Mouse (Mus musculus) embryonic stem cell, embryonic (primary cell): ENCODE measurements around the gene Gpt2.

Source experiments
- CTCF ChIA-PET, 4 experiments: fragments of 300-600 bp in 2 of 4; fragments of 350-600 bp in 2 of 4; sonication (Branson Sonifier 250); formaldehyde crosslinking; loops; one replicate each; lab custom pipeline; 2022; ENCODE audit warnings: inconsistent platforms in 2 of 4; lab: Charles Lee
- POLR2A ChIA-PET, 4 experiments: fragments of 300-600 bp in 2 of 4; fragments of 350-600 bp in 2 of 4; sonication (Branson Sonifier 250); formaldehyde crosslinking; loops; one replicate each; lab custom pipeline; 2022; ENCODE audit warnings: antibody characterized with exemption in 4 of 4, inconsistent platforms in 1 of 4; lab: Charles Lee

Gpt2 gene

DNA sequence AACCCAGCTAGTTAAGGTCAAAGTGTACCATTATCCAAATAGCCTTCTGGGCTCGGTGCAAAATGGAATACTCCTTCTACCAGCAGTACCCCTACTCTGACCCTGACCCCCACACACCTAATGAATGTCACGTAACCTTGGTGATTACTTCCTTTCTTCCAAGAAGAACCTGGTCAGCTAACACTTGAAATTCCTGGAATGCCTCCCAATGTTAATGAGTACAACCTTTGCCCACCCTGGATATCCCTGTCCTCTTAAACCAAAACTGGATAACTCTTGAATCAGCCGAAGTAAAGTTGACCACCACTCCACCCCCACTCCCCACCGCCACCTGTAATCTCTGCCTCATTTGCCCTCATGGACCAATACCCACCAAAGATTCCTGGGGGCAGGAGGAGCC lies 19.1 kb upstream of the Gpt2 start:
- ChIA-PET CTCF (interaction anchor here (0.6 to 2.3 kb wide), 18 partner anchors 9 to 130 kb away, joined by 3 to 21 read pairs (median 4); partner anchors contain the start of gene Gpt2 (in 1 of the 4)), POLR2A (interaction anchor here (0.5 to 9.6 kb wide), 119 partner anchors 8 to 1410 kb away, joined by 3 to 255 read pairs (median 5); partner anchors contain the start of genes Gpt2 (in 3 of the 4), Dhps (in 2 of the 4), Dnaja2 (in 2 of the 4) and Gm10638 (in 1 of the 4))

DNA sequence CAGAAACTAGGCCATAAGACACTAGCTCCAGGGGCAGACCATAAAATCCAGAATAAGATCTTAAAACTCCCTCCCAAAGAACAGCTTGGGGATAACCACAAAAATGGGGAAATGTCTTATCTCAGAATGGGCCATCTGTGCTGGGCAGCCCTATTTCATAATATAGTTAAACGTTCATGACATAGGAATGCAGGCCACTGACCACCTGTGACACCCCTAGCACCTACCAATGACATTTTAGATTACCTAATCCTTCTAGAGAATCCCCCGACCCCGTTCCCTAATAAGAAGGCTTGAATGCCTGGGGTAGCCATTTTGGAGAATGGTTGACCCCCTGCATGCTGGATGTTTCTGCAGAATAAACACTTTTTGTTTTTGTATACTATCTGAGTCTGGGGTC lies 17.5 kb upstream of the Gpt2 start:
- POLR2A ChIA-PET = interaction anchor here in 2 of 4 experiments (0.9 to 1.2 kb wide), 6 partner anchors 13 to 55 kb away, joined by 3 to 5 read pairs (median 4); no protein-coding TSS in a partner anchor

DNA sequence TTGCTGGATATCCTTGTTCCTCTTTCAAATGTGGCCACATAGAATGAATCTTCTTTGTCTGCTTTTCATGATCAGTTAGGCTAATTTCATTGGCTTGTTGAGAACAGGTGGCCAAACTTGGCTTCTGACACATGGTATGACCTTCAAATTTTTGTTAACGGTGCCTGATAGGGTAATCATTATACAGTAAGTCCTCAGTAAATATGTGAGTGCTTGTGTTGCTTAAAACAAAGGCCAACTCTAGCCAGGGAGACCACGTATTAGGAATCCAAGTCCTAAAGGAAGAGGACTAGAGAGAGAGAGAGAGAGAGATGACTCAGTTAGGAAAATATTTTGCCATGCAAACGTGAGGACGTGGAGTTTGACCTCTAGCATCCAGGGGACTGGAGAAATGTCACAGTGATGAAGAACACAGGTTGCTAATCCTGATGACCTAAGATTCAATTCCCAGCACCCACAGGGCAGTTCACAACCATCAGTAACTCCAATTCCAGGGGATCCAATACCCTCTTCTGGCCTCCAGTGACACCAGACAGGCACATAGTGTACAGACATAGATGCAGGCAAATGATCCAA lies 15.3 kb upstream of the Gpt2 start:
- ChIA-PET CTCF (no interaction called here), POLR2A (interaction anchor here in 1 of 4 experiments (2.3 kb wide), 1 partner anchor 11 kb away, joined by 15 read pairs; no protein-coding TSS in a partner anchor)

More for the DNA sequence above, 17.5 kb upstream of the Gpt2 start:
- CTCF ChIA-PET = no interaction called here

DNA sequence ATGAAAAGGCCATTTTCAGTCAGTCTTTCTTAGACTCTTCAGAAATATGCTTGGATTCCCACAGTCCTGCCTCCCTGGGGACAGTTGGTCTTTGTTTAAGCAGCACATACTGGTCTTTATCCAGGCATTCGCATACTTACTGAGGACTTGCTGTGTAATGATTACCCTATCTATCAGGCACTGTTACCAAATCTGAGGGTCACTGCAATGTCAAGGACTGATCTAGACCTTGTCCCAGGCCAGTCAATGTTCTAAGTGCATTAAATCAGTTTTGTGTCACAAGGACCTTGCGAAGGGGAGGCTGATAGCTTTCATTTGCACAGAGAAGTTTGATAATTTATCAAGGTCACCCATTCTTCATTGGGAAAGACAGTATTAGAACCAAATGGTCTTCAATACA lies 14.0 kb upstream of the Gpt2 start:
- POLR2A ChIA-PET = interaction anchor here in 3 of 4 experiments (0.6 to 2.3 kb wide), 11 partner anchors 8 to 77 kb away, joined by 3 to 15 read pairs (median 4); no protein-coding TSS in a partner anchor

DNA sequence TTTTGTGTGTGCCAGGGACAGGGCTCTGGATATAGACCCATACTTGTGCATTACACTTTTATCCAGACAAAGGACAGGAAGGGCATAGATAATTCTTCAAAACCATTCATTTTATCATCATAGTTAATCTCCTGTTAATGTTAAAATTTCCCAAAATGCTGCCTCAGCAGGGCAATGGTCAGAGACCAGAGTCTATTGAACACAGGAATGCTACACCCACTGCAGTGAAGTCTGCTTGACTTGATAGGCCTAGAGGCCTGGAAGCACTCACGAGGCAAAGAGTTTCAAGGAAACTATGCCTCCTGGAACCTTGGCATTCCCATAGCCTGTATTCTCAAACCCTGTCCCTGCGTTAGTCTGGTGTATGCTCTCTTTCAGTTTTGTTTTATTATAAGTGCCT lies 12.7 kb upstream of the Gpt2 start:
- ChIA-PET POLR2A (interaction anchor here in 1 of 4 experiments (0.7 kb wide), 1 partner anchor 1071 kb away, joined by 4 read pairs; no protein-coding TSS in a partner anchor), CTCF (no interaction called here)

More for the DNA sequence above, 14.0 kb upstream of the Gpt2 start:
- CTCF ChIA-PET = interaction anchor here in 2 of 4 experiments (0.6 to 1.2 kb wide), 2 partner anchors 9 to 48 kb away, joined by 3 to 15 read pairs; no protein-coding TSS in a partner anchor

DNA sequence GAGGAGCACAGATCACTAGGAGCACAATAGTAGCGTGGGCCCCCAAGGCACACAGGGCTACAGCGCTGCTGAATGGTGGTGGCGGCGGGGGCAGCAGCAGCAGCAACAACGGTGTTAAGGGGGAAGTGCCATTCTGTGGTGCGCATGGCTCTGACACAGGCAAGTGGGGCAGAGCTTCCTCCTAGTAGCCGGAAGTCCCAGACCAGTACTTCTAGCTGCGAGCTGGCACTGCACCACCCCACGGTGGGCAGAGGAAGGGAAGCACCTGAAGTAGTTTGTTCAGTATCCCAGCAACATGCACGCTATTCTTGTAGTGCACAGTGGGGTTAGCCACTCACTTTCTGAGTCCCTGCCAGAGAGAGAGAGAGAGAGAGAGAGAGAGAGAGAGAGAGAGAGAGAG lies 10.5 kb upstream of the Gpt2 start:
- CTCF ChIA-PET = interaction anchor here (0.6 to 2.2 kb wide), 29 partner anchors 9 to 1255 kb away, joined by 3 to 16 read pairs (median 4); partner anchors contain the start of gene Gpt2 (in 1 of the 4)
- POLR2A ChIA-PET = interaction anchor here (0.6 to 17.5 kb wide), 39 partner anchors 9 to 1216 kb away, joined by 3 to 255 read pairs (median 4); partner anchors contain the start of gene Gpt2 (in 2 of the 4)

DNA sequence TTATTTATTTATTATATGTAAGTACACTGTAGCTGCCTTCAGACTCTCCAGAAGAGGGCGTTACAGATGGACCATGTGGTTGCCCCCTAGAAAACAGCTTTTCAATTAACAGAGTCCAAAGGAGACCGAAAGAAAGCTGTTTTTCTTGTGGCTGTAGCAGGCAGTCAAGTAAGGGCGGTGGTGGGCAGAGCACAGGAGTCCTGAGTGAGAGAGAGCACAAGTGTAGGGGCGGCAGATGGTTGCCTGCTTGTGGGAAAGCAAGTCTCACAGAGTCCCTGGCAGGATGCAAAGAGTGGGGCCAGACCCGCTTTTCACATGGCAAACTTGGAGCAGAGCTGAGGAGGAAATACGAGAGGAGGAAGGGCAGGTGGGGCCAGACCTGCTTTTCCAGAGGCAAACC lies 9.9 kb upstream of the Gpt2 start:
- CTCF ChIA-PET = interaction anchor here (0.5 to 2.2 kb wide), 32 partner anchors 9 to 1031 kb away, joined by 3 to 16 read pairs (median 4); partner anchors contain the start of gene Gpt2 (in 1 of the 4)
- POLR2A ChIA-PET = interaction anchor here in 3 of 4 experiments (0.6 to 17.5 kb wide), 35 partner anchors 9 to 569 kb away, joined by 3 to 255 read pairs (median 4); partner anchors contain the start of gene Gpt2 (in 2 of the 3)

DNA sequence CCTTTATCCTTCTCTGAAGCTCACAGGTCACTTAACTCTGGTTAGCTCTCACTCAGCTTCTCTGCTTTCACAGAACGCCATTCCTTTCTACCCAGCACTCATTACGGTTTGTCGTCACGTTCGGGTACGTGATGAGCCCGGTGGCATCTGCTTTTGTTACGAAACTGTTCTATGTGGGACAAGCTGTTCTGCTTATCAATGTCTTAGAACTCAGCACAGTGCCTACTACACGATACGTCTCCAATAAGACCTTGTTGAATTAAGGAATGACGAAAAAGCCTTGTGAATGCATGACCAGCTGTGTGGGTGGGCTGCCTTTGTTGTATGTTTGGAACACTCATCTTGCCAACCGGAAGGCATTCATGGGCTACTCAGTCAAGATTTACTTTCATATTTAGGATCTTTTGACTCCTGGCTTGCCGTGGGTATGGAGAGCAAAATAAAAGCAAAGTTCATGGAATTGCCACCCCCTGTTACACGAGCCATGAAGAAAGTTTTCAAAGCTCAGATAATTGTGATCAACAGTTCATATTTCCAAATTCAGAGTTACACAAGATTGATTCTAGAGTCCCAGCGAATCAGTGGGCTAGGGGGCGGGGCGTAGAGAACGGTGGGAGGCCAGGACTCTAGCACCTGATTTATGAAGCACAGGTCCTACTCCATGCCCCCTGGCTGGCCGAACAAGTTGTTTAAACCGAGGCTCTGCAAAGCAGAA lies 4.3 kb upstream of the Gpt2 start:
- CTCF ChIA-PET = interaction anchor here in 2 of 4 experiments (1.2 to 2.5 kb wide), 5 partner anchors 13 to 31 kb away, joined by 3 to 6 read pairs (median 3); no protein-coding TSS in a partner anchor
- POLR2A ChIA-PET = interaction anchor here in 3 of 4 experiments (0.9 to 17.5 kb wide), 19 partner anchors 10 to 67 kb away, joined by 3 to 255 read pairs (median 4); no protein-coding TSS in a partner anchor

DNA sequence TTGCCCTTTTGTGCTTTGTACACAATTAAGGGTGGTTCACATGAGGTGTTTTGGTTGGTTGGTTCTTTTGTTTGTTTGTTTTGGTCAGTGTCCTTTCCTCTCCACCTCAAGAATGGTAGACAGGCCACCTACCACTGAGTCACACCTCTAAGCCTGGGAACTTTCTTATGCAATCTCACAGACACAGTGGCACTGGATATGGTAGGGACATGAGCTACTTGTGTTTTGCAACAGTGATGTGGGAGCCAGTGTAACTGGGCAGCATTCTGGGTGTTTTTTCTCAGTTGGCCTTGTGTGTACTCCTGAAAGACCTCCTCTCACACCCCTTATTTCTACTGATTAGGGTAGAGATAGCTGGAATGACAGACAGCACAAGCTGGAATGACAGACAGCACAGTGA lies 3.7 kb upstream of the Gpt2 start:
- ChIA-PET CTCF (interaction anchor here in 2 of 4 experiments (1.3 to 2.5 kb wide), 4 partner anchors 13 to 32 kb away, joined by 3 to 6 read pairs (median 3); no protein-coding TSS in a partner anchor), POLR2A (interaction anchor here in 3 of 4 experiments (0.9 to 17.5 kb wide), 11 partner anchors 10 to 58 kb away, joined by 3 to 255 read pairs (median 4); no protein-coding TSS in a partner anchor)

DNA sequence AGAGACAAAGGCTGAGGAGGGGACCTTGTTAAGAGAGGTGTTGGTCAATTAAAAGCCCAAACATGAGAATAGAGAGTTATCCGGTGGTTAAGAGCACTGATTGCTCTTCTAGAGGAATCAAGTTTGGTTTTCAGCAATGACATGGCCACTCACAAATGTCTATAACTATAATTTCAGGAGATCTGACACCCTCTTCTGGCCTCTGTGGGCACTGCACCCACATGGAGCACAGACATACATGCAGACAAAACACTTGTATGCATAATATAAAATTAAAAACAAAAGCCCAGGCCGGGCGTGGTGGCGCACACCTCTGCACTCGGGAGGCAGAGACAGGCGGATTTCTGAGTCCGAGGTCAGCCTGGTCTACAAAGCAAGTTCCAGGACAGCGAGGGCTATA lies 2.8 kb upstream of the Gpt2 start:
- ChIA-PET CTCF (interaction anchor here in 1 of 4 experiments (2.5 kb wide), 1 partner anchor 33 kb away, joined by 6 read pairs; no protein-coding TSS in a partner anchor), POLR2A (interaction anchor here in 2 of 4 experiments (1.4 to 17.5 kb wide), 4 partner anchors 17 to 66 kb away, joined by 3 to 255 read pairs (median 12); no protein-coding TSS in a partner anchor)

DNA sequence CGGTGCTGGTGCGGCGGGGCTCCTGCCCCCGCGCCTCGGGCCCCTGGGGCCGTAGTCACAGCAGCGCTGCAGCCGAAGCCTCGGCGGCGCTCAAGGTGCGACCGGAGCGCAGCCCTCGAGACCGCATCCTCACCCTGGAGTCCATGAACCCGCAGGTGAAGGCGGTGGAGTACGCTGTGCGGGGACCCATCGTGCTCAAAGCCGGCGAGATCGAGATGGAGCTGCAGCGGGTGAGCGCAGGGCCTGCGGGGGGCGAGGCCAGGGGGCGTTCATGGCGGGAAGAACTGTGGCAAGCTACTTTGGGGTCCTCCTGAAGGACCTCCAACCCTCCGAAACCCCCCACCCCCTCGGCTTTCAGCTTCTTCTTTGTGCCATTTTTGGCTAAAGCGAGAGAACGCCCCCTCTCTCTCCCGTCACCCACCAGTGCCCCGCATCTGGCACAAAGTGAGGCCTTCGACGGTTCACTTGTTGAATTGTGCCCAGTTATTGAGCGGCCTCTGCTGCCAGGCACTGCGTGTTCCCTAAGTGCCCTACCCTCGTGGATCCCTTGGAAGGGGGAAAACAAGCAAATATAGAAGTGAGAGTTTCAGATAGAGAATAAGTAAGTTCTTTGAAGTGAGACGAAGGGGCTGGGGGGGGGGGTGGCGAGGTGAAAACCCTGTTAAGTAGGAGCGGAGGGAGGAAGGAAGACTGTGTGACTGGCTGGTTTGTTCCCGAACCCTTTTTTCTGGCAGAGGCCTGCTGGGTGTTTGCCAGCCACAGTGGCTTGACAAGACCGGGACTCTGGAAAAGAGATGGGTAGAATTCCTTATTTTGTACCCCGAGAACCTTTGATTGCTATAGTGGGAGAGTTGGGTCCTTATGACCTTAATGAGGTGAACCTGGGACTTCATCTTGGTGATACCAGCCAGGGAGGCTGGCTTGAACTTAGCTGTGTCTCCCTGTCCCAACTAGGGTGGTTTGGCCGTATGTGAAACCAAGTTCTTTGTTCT lies 860 bp downstream of the Gpt2 start:
- POLR2A ChIA-PET = interaction anchor here in 3 of 4 experiments (0.6 to 17.5 kb wide), 28 partner anchors 8 to 1393 kb away, joined by 3 to 255 read pairs (median 4); partner anchors contain the start of genes Orc6 (in 1 of the 3) and Vps35 (in 1 of the 3)
- CTCF ChIA-PET = interaction anchor here (0.6 to 1.8 kb wide), 6 partner anchors 8 to 458 kb away, joined by 3 to 5 read pairs (median 3); no protein-coding TSS in a partner anchor

DNA sequence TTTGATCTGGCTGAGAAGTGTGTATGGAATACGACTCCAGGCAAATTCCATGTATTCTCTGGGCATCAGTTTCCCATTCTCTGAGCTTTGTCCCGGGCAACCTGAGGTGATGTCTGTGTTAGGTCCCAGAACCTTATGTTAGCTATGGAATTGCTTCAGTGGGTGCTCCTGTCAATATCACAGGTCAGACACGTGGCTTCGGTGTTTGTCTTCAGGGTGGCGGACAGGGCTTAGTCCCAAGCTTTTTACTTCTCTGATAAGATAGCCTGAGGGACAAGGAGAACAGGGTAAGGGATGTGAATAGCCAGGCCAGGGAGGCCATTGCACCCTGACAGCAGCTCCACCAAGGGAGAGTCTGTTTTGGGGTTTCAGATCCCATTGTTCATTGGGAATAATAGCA lies 3.7 kb downstream of the Gpt2 start:
- POLR2A ChIA-PET = interaction anchor here in 3 of 4 experiments (0.7 to 17.5 kb wide), 16 partner anchors 8 to 424 kb away, joined by 3 to 255 read pairs (median 4); partner anchors contain the start of gene Dhps (in 1 of the 3)

DNA sequence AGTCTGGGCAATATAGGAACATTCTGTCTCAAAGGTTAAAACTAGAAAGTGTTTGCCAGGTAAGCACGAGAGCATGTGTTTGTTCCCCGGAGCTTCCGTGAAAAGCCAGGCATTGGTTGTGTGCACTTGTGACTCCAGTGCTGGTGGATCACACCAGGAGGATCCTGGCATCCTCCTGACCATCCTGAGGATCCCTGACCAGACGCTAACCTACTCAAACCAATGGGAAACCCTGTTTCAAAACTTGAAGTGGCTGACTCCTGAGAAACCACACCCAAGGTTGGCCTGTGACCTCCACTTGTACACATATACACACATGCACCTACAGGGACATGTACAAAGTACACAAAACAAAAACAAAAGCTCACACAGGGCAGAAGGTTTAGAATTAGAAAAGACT lies 4.4 kb downstream of the Gpt2 start:
- ChIA-PET POLR2A (interaction anchor here in 3 of 4 experiments (0.6 to 17.5 kb wide), 17 partner anchors 8 to 70 kb away, joined by 3 to 255 read pairs (median 4); no protein-coding TSS in a partner anchor), CTCF (interaction anchor here in 1 of 4 experiments (0.7 kb wide), 1 partner anchor 88 kb away, joined by 8 read pairs; no protein-coding TSS in a partner anchor)

More for the DNA sequence above, 3.7 kb downstream of the Gpt2 start:
- CTCF ChIA-PET = interaction anchor here in 1 of 4 experiments (0.7 kb wide), 1 partner anchor 13 kb away, joined by 3 read pairs; no protein-coding TSS in a partner anchor

DNA sequence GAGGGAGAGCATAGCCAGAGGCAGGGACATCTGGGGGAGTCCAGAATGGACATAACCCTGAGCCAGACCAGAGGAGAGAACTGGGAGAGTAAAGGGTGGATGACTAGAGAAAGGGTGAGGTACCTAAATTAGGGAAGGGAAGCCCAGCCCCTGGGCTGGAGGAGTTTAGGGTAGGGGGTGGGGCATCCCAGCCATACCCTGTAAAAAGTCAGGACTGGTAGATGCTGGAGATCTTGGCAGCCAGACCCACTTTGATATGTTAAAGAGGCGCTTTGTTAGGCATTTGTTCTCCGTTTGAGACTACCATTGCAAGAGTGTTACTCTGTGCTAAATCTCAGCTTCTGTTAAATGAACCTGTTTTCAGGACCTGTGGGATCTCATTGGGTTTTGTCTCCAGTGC lies 6.2 kb downstream of the Gpt2 start:
- ChIA-PET CTCF (interaction anchor here (0.5 to 1.3 kb wide), 7 partner anchors 10 to 411 kb away, joined by 3 to 4 read pairs (median 3); no protein-coding TSS in a partner anchor), POLR2A (interaction anchor here in 3 of 4 experiments (0.5 to 1.3 kb wide), 6 partner anchors 26 to 1404 kb away, joined by 3 to 7 read pairs (median 4); no protein-coding TSS in a partner anchor)

DNA sequence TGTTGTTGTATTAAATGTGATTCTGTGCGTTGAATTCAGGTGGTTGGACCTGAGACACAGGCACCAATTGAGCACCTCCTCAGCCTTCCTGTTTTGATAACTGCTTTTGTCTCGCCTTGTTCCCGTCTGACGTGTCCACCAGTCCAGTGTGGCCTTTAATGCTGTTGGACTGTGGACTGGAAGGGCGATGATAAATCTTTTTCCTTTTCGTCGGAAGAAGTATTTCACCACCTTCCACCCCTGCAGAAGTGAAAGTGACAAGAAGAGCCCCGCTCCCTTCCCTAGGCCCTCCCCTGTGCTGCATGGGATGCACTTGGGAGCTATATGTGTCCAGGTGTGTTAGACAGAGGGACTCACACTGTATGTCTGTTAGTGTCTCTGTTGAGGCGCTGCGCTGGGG lies 8.1 kb downstream of the Gpt2 start:
- ChIA-PET CTCF (interaction anchor here in 3 of 4 experiments (0.6 to 1.4 kb wide), 3 partner anchors 8 to 85 kb away, joined by 3 to 7 read pairs (median 4); no protein-coding TSS in a partner anchor), POLR2A (interaction anchor here in 3 of 4 experiments (0.8 to 3.1 kb wide), 25 partner anchors 8 to 80 kb away, joined by 3 to 15 read pairs (median 4); partner anchors contain the start of gene Gpt2 (in 1 of the 3))
